Mouse (Mus musculus): ENCODE measurements around the gene Gm11492. TPM values are rescaled to one million over a fixed set of nuclear protein-coding genes. Genes with fewer than 3 reads are reported as not detected.
A peak's percentile ranks its signal among the peaks of the same experiment; 100 is the strongest.

The Gm11492 gene
- polyA plus RNA-seq, 1 experiment from 2014 or later: not detected

DNA sequence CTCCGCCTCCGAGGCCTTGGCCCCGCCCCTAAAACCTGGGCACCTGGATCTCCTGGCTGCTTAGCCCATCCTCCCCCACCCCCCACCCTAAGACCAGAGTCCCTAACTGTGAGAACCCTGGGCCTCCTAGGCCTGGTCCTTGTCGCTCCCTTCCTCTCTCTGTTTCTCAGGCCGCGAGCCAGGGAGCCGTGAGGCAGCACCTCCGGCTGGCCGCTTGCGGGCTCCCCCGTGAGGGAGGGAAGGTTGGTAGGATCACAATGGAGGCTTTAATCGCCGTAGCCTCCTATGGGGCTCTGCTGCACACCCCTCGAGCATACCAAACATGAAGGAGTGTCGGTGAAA, 25.9 kb downstream of the Gm11492 start:
- under 1% methylated on average over 15 of the region's 15 CpGs for WGBS
- no peaks in the 10 kb centered on the region for H3K27me3 ChIP-seq (replicated peaks; ENCODE audit: control insufficient read depth, insufficient read depth, low read length)
- no peaks in the 10 kb centered on the region for H3K9me3 ChIP-seq (ENCODE audit: control insufficient read depth, low read length)
- H3K9ac ChIP-seq (ENCODE audit: low read depth, low read length): peak overlapping the region; percentile 81
- H3K4me1 ChIP-seq (replicated peaks; ENCODE audit: control insufficient read depth, insufficient read depth, low read length): peaks cover 51% of the 10 kb centered on the region
- H3K4me3 ChIP-seq (ENCODE audit: low read depth, low read length): peak overlapping the region; percentile 76
- ATAC-seq (replicated peaks; ENCODE audit: low FRiP score): no peak
- DNase-seq (ENCODE audit: low spot score): no peak
- peak overlapping the region; percentile 97 for H3K4me2 ChIP-seq
- H3K36me3 ChIP-seq (ENCODE audit: control insufficient read depth, insufficient read depth, low read length): peaks cover 4% of the 10 kb centered on the region
- H3K27ac ChIP-seq (ENCODE audit: low read depth, low read length): peak overlapping the region; percentile 92

DNA sequence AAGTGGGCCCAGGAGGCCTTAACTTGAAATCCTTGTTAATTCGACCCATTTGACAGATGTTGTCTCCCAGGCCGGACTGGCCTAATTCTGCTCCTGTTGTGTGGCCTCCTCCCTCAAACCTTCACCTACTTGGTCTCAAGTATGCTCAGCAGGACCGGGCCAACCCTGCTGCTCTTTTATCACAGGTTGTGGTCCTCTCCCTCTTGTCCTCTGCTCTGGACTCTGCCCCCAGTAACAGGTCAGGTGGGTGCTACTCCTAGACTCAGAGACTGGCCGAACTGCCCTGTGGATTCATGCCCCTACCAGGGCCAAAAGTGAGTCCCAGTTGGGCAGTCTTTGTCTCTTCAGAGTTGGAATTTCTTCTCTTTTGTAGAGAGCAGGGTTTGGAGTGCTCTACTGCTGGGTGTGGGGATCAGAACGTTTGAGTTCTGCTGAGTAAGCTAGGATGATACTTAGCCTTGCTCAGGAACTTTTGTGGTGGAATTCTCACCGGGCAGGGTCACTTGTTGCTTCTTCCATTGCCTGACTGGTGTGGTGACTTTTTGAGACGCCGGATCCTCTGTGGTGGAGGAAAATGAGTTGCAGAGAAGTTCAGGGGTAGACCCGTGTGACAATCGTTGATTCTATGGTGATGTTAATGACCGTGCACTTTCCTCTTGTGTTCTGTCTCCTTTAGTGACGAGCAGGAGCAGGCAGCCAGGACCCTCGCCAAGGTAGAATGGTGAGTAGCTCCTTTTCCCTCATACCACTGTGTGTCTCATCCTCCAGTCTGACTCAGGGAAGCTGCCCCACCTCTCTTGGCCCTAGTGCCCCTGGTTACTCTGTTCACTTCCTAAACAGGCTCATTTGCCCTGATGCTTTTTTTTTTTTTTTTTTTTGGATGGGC, 26.5 kb downstream of the Gm11492 start:
- Histone ChIP-seq H3K4me3 (ENCODE audit: low read depth, low read length) (peak overlapping the region; percentile 76), H3K27ac (ENCODE audit: low read depth, low read length) (peak overlapping the region; percentile 92), H3K4me1 (replicated peaks; ENCODE audit: control insufficient read depth, insufficient read depth, low read length) (peaks cover 51% of the 10 kb centered on the region), H3K4me2 (peak overlapping the region; percentile 97), H3K9me3 (ENCODE audit: control insufficient read depth, low read length) (no peaks in the 10 kb centered on the region), H3K27me3 (replicated peaks; ENCODE audit: control insufficient read depth, insufficient read depth, low read length) (no peaks in the 10 kb centered on the region), H3K9ac (ENCODE audit: low read depth, low read length) (peak overlapping the region; percentile 81), H3K36me3 (ENCODE audit: control insufficient read depth, insufficient read depth, low read length) (peaks cover 9% of the 10 kb centered on the region)
- ATAC-seq (replicated peaks; ENCODE audit: low FRiP score) (no peak), DNase-seq (ENCODE audit: low spot score) (no peak)
- 35% methylated on average over 13 of the region's 13 CpGs for WGBS

DNA sequence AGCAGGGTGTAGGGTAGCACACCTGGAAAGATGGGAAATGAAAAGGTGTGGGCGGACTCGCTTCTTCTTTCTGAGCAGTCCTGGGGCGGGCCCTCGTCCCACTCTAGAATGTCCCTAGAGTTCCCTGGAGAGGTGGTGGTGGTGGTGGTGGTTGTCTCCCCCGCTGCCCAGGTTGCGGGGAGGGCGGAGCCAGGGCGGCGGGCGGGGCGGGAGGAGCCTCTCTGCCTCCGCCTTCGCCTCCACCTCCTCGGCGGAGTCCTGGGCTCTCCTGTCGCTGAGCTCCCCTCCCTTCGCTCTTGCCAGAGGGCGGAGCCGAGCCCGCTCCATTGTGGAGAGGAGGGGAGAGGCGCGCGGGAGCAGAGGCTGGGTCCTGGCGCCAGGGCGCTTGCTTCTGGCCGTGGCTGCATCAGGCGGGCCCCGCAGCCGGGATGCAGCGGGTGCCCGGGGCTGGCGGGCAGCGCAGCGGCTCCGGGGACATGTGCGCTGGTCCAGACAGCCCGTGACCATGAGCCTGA, 28.9 kb downstream of the Gm11492 start:
- H3K36me3 ChIP-seq (ENCODE audit: control insufficient read depth, insufficient read depth, low read length): peaks cover 32% of the 10 kb centered on the region
- ATAC-seq (replicated peaks; ENCODE audit: low FRiP score) (peak; percentile 59), DNase-seq (ENCODE audit: low spot score) (peak; percentile 87)
- peak overlapping the region; percentile 100 for H3K4me2 ChIP-seq
- H3K4me3 ChIP-seq (ENCODE audit: low read depth, low read length): peak overlapping the region; percentile 72
- peak overlapping the region; percentile 1; the same call in 1 of the 2 replicates for H3K27ac ChIP-seq (ENCODE audit: low read depth, low read length)
- 2% methylated on average over 32 of the region's 37 CpGs for WGBS
- H3K9ac ChIP-seq (ENCODE audit: low read depth, low read length): peak overlapping the region; percentile 81
- peaks cover 44% of the 10 kb centered on the region for H3K4me1 ChIP-seq (replicated peaks; ENCODE audit: control insufficient read depth, insufficient read depth, low read length)
- H3K27me3 ChIP-seq (replicated peaks; ENCODE audit: control insufficient read depth, insufficient read depth, low read length): no peaks in the 10 kb centered on the region
- no peaks in the 10 kb centered on the region for H3K9me3 ChIP-seq (ENCODE audit: control insufficient read depth, low read length)

DNA sequence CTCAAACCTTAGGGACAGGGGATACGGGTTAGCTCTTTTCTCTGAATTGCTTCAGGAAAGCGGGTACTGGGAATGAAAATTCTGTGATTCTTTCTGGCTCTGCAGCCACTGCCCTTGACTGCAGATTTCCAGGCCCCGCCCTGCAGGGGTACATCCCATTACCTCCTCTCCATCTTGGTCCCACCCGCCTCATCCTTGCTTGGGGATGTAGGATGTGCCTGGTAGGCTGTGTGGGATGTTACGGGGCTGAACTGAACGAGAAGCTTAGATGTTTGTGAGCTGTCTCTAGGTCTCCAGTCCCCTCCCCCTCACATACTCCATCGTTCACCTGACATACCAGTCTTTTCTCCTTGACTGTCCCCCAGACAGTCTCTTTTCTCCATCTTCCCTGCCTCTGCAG, 29.5 kb downstream of the Gm11492 start:
- Histone ChIP-seq H3K4me2 (peak overlapping the region; percentile 100), H3K4me3 (ENCODE audit: low read depth, low read length) (peak overlapping the region; percentile 72), H3K9ac (ENCODE audit: low read depth, low read length) (peak overlapping the region; percentile 81), H3K9me3 (ENCODE audit: control insufficient read depth, low read length) (no peaks in the 10 kb centered on the region), H3K27ac (ENCODE audit: low read depth, low read length) (peak overlapping the region; percentile 1; the same call in 1 of the 2 replicates), H3K36me3 (ENCODE audit: control insufficient read depth, insufficient read depth, low read length) (peaks cover 37% of the 10 kb centered on the region), H3K4me1 (replicated peaks; ENCODE audit: control insufficient read depth, insufficient read depth, low read length) (peaks cover 40% of the 10 kb centered on the region), H3K27me3 (replicated peaks; ENCODE audit: control insufficient read depth, insufficient read depth, low read length) (no peaks in the 10 kb centered on the region)
- WGBS: 35% methylated on average over 7 of the region's 7 CpGs
- ATAC-seq (replicated peaks; ENCODE audit: low FRiP score): no peak
- DNase-seq (ENCODE audit: low spot score): no peak

DNA sequence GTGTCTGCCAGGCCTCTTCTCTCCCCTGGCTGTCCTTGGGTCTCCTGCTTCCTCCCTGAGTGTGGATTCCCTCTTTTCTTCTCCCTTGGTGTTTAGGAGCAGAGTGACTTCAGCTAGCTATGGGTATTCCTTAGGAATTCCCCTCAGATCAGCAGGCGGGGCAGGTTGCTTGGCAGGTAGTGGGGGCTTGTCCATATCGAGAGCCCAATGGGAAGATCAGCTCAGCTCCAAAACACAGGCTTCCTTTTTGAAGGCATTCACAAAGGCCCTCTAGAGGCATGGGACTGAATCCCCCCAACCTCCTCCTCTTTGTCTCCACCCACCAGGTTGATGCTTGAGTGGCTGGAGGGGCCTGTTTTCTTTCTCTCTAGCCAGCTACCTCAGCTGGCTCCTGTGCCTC, 30.0 kb downstream of the Gm11492 start:
- Histone ChIP-seq H3K4me3 (ENCODE audit: low read depth, low read length) (peak overlapping the region; percentile 72; the same call in 1 of the 2 replicates), H3K4me2 (peak overlapping the region; percentile 100), H3K9ac (ENCODE audit: low read depth, low read length) (peak overlapping the region; percentile 81; the same call in 1 of the 2 replicates), H3K9me3 (ENCODE audit: control insufficient read depth, low read length) (no peaks in the 10 kb centered on the region), H3K27ac (ENCODE audit: low read depth, low read length) (no peak overlapping the region), H3K36me3 (ENCODE audit: control insufficient read depth, insufficient read depth, low read length) (peaks cover 41% of the 10 kb centered on the region), H3K27me3 (replicated peaks; ENCODE audit: control insufficient read depth, insufficient read depth, low read length) (no peaks in the 10 kb centered on the region), H3K4me1 (replicated peaks; ENCODE audit: control insufficient read depth, insufficient read depth, low read length) (peaks cover 40% of the 10 kb centered on the region)
- 64% methylated on average over 2 of the region's 2 CpGs for WGBS
- DNase-seq (ENCODE audit: low spot score): no peak
- ATAC-seq (replicated peaks; ENCODE audit: low FRiP score): no peak

DNA sequence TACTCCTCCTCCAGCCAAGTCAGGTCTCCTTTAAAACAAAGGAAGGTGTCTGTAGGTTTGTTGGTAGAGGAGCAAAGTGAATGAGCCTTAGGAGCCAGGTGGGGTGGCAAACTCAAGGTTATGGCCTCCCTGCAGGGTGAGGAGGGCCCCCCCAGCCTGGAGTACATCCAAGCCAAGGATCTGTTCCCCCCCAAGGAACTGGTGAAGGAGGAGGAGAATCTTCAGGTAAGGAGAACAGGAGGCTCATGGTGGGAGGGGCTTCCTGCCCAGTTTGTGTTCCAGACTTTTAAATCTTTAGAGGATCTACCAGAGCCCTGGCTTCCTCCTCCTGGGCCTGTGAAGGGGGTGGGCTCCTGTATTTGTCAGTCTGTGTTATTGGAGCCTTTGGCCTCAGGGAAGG, 30.6 kb downstream of the Gm11492 start:
- ATAC-seq (replicated peaks; ENCODE audit: low FRiP score) (no peak), DNase-seq (ENCODE audit: low spot score) (no peak)
- Histone ChIP-seq H3K27me3 (replicated peaks; ENCODE audit: control insufficient read depth, insufficient read depth, low read length) (no peaks in the 10 kb centered on the region), H3K4me2 (no peak overlapping the region), H3K4me3 (ENCODE audit: low read depth, low read length) (no peak overlapping the region), H3K4me1 (replicated peaks; ENCODE audit: control insufficient read depth, insufficient read depth, low read length) (peaks cover 40% of the 10 kb centered on the region), H3K9me3 (ENCODE audit: control insufficient read depth, low read length) (no peaks in the 10 kb centered on the region), H3K27ac (ENCODE audit: low read depth, low read length) (no peak overlapping the region), H3K9ac (ENCODE audit: low read depth, low read length) (no peak overlapping the region), H3K36me3 (ENCODE audit: control insufficient read depth, insufficient read depth, low read length) (peaks cover 44% of the 10 kb centered on the region)

DNA sequence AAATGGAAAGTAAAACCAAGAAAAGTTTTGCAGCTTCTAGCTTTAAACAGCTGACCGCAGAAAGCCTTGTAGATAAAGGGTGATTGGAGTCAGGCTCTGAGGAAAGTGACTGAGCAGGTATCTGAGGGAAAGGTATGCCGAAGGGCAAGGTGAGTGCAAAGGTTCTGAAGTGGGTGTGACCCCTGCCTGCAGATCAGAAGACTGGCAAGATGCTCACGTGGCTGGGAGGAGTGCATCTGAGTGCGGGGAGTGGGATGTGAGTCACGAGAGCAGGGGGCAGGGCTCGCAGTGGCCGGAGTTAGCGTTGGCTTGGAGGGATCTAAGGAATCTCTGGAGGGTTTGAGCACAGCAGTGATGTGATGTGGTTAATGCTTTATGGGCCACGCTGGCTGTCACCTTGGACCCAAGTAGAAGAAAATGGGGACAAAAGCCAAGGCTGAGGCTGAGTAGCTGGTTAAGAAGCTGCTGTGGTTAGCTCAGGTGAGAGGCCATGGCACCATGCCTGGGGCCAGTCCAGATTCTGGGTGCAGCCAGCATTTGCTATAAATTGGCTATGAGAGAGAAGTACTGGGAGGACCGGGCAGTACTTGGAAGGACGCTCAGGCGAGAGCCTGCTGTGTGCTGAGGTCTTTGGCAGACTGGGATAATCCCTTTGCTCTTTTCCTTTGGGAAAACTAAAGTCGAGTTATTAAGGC, 33.1 kb downstream of the Gm11492 start:
- DNase-seq (ENCODE audit: low spot score): no peak
- no peak overlapping the region for H3K27ac ChIP-seq (ENCODE audit: low read depth, low read length)
- 88% methylated on average over 13 of the region's 13 CpGs for WGBS
- H3K36me3 ChIP-seq (ENCODE audit: control insufficient read depth, insufficient read depth, low read length): peaks cover 64% of the 10 kb centered on the region
- H3K9ac ChIP-seq (ENCODE audit: low read depth, low read length): no peak overlapping the region
- no peak overlapping the region for H3K4me3 ChIP-seq (ENCODE audit: low read depth, low read length)
- H3K9me3 ChIP-seq (ENCODE audit: control insufficient read depth, low read length): no peaks in the 10 kb centered on the region
- no peaks in the 10 kb centered on the region for H3K27me3 ChIP-seq (replicated peaks; ENCODE audit: control insufficient read depth, insufficient read depth, low read length)
- ATAC-seq (replicated peaks; ENCODE audit: low FRiP score): no peak
- H3K4me1 ChIP-seq (replicated peaks; ENCODE audit: control insufficient read depth, insufficient read depth, low read length): peaks cover 21% of the 10 kb centered on the region
- H3K4me2 ChIP-seq: no peak overlapping the region

DNA sequence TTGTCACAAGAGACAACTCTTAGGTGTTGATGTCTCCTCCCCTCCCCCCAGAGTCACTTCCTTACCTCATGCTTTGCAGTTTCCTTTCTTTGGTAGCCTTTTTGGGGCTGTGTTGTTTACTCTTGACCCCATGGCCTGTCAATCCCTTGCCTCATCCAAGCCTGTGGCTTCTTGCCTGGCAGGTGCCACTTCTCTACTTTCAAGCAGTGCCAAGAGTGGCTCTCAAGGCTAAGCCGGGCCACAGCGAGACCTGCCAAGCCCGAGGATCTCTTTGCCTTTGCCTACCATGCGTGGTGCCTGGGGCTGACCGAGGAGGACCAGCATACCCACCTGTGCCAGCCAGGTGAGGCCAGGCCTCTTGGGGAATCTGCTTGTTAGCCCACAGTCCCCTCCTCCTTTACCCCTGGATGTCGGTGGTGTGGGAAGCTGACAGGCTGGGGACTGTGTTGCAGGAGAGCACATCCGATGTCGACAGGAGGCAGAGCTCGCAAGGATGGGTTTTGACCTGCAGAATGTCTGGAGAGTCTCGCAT, 33.9 kb downstream of the Gm11492 start:
- peaks cover 72% of the 10 kb centered on the region for H3K36me3 ChIP-seq (ENCODE audit: control insufficient read depth, insufficient read depth, low read length)
- DNase-seq (ENCODE audit: low spot score): no peak
- H3K4me1 ChIP-seq (replicated peaks; ENCODE audit: control insufficient read depth, insufficient read depth, low read length): peaks cover 14% of the 10 kb centered on the region
- no peak overlapping the region for H3K27ac ChIP-seq (ENCODE audit: low read depth, low read length)
- H3K9me3 ChIP-seq (ENCODE audit: control insufficient read depth, low read length): no peaks in the 10 kb centered on the region
- WGBS: 93% methylated on average over 10 of the region's 10 CpGs
- H3K4me3 ChIP-seq (ENCODE audit: low read depth, low read length): no peak overlapping the region
- ATAC-seq (replicated peaks; ENCODE audit: low FRiP score): no peak
- no peak overlapping the region for H3K9ac ChIP-seq (ENCODE audit: low read depth, low read length)
- no peak overlapping the region for H3K4me2 ChIP-seq
- H3K27me3 ChIP-seq (replicated peaks; ENCODE audit: control insufficient read depth, insufficient read depth, low read length): no peaks in the 10 kb centered on the region

Data from liver, embryonic 11.5 days (tissue).